Mouse (Mus musculus) limb, embryonic 11.5 days (tissue): ENCODE measurements around the gene Rdh11. TPM values are rescaled to one million over a fixed set of nuclear protein-coding genes. Genes with fewer than 3 reads are reported as not detected.
A peak's percentile ranks its signal among the peaks of the same experiment; 100 is the strongest.
"Not testable (repeated sequence)": the region's sequence is repeated elsewhere in the genome, so short reads cannot be mapped to it uniquely, and the experiment has no call there.

Experiments
- ATAC-seq: fragments of 200-750 bp; cut with Nextera tagmentation; 2 replicates; pipeline ENCODE4 v1.8.0; 2017; ENCODE audit warnings: low read depth; ENCODE audit not compliant: insufficient number of reproducible peaks, low FRiP score, low TSS enrichment
- DNase-seq: peaks from one replicate; pipeline ENCODE4 v3.0.0-alpha.2; 2015; ENCODE audit warnings: low spot score
- H3K27ac ChIP-seq: fragments of 300-500 bp; sonication (generic); replicated peaks from 2 replicates; pipeline ENCODE4 v1.5.1; 2014; ENCODE audit warnings: low read depth, mild to moderate bottlenecking, low read length
- H3K27me3 ChIP-seq: fragments of 300-500 bp; sonication (generic); 2 replicates; pipeline ENCODE4 v1.6.1; 2014; ENCODE audit warnings: mild to moderate bottlenecking, low read length, mixed read lengths; ENCODE audit not compliant: control insufficient read depth, insufficient read depth
- H3K36me3 ChIP-seq: fragments of 300-500 bp; sonication (generic); 2 replicates; pipeline ENCODE4 v1.6.1; 2014; ENCODE audit warnings: mild to moderate bottlenecking, low read length, moderate library complexity, mixed read lengths; ENCODE audit not compliant: control insufficient read depth, insufficient read depth
- H3K4me1 ChIP-seq: fragments of 300-500 bp; sonication (generic); 2 replicates; pipeline ENCODE4 v1.6.1; 2014; ENCODE audit warnings: low read length, mixed read lengths; ENCODE audit not compliant: control insufficient read depth, insufficient read depth
- H3K4me2 ChIP-seq: fragments of 300-500 bp; sonication (generic); 2 replicates; pipeline ENCODE4 v1.6.1; 2014; ENCODE audit warnings: low read depth, mild to moderate bottlenecking, moderate library complexity; ENCODE audit not compliant: severe bottlenecking
- H3K4me3 ChIP-seq: fragments of 300-500 bp; sonication (generic); 2 replicates; pipeline ENCODE4 v1.5.1; 2014; ENCODE audit warnings: low read depth, low read length
- H3K9ac ChIP-seq: fragments of 300-500 bp; sonication (generic); 2 replicates; pipeline ENCODE4 v1.6.1; 2014; ENCODE audit warnings: mild to moderate bottlenecking, low read length
- H3K9me3 ChIP-seq: fragments of 300-500 bp; sonication (generic); 2 replicates; pipeline ENCODE4 v1.6.1; 2016; ENCODE audit warnings: low read length; ENCODE audit not compliant: control insufficient read depth
- WGBS: fragments of 180-500 bp; shearing (Covaris S2); extraction: QIAGEN DNeasy Blood & Tissue Kit; methylation state at CpG from one replicate; pipeline ENCODE4 v1.1.7; 2014; 5-methylcytosine and 5-hydroxymethylcytosine counted together
- polyA plus RNA-seq: library from polyadenylated mRNA; unstranded; fragments of >200 nt; fragmentation: Nextera tagmentation; extraction: Ambion mirVana; gene quantifications from 2 replicates; pipeline ENCODE4 v1.2.1, GENCODE M21; 2014

Rdh11 gene
- polyA plus RNA-seq, 1 experiment from 2014 or later: 27.0 TPM

DNA sequence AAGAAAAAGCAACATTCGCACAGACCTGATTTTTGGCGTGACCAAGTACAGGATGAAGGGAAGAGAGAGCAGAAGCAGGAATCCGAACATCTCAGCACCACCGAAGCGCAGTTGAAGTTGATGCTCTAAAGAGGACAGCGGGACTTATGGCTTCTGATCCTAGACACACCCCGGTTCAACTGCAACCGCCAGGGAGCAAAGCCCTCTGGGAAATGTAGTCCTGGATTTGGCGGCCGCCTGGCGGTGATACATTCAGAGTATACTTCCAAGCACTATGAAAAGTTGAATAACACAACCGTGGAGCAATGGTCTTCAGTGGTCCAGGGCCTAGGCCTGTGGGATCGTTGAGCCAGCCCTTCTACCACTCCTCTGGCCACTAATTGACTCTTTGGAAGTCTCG is 392 bp downstream of the Rdh11 start:
- peak; percentile 89 for ATAC-seq
- Histone ChIP-seq H3K9me3 (no peaks in the 10 kb centered on the region), H3K36me3 (peaks cover 2% of the 10 kb centered on the region; the same call in 1 of the 2 replicates), H3K27me3 (no peaks in the 10 kb centered on the region), H3K4me1 (peaks cover 7% of the 10 kb centered on the region), H3K4me2 (peak overlapping the region; percentile 82), H3K27ac (no peak overlapping the region), H3K4me3 (peak overlapping the region; percentile 70), H3K9ac (peak overlapping the region; percentile 59)
- peak; percentile 88 for DNase-seq
- WGBS: 5% methylated on average over 14 of the region's 14 CpGs

DNA sequence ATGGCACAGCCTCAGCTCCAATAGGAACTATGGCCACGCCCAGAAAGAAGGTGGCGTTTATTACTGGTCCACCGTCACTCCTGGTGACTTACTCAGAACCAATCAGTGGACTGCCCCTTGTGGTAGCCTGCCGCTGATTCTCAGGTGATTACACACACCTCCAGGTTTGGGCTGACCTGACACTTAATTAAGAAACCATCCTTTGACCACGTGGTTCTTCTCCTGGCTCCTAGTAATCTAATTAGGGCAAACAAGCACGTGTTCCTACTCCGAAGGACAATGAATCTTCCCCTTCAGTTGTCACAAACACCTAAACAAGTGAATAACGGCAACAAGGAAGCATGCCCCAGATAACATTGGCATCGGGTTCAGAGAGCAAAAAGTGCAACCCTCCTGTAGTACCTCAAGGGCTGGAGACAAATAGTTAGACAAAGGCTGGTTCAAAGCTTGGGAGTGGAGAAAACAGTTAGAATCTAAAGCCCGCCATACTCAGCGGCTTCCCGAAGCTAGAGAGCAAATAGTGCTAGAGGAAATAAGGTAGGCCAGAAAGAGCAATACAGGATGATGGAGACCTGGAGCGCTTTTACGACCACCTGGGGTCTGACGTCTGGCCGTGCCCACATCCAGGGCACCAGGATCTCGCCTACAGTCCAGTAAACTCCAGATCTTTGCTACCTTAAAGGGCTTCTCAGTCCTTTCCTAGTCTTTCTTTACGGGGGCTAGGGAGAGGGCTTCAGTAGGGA is 991 bp downstream of the Rdh11 start:
- Histone ChIP-seq H3K4me2 (peak overlapping the region; percentile 82), H3K4me3 (peak overlapping the region; percentile 70), H3K9me3 (no peaks in the 10 kb centered on the region), H3K27me3 (no peaks in the 10 kb centered on the region), H3K27ac (no peak overlapping the region), H3K36me3 (peaks cover 2% of the 10 kb centered on the region; the same call in 1 of the 2 replicates), H3K4me1 (peaks cover 7% of the 10 kb centered on the region), H3K9ac (peak overlapping the region; percentile 59)
- ATAC-seq: peak; percentile 86
- WGBS: under 1% methylated on average over 18 of the region's 18 CpGs
- DNase-seq: peak; percentile 70

DNA sequence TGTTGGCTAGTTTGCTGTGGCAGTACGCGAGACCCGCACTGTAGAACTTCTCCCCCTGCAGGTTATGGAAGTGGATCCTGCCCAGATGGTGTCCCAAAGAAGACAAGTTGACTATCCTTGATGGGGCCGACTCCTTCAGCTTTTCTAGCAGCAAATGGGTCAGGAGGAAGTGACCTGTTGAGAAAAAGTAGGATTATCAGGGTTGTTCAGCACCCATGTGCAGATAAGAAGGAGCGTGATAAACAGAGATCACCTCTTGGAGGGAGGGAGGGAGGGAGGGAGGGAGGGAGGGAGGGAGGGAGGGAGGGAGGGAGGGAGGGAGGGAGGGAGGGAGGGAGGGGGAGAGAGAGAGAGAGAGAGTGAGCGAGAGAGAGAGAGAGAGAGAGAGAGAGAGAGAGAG is 6.9 kb downstream of the Rdh11 start:
- not testable (repeated sequence) for H3K4me3 ChIP-seq, DNase-seq, H3K4me1 ChIP-seq, H3K9me3 ChIP-seq, H3K9ac ChIP-seq, H3K4me2 ChIP-seq, H3K27ac ChIP-seq, ATAC-seq, H3K27me3 ChIP-seq
- WGBS: 93% methylated on average over 5 of the region's 6 CpGs
- H3K36me3 ChIP-seq: peaks cover 24% of the 10 kb centered on the region

DNA sequence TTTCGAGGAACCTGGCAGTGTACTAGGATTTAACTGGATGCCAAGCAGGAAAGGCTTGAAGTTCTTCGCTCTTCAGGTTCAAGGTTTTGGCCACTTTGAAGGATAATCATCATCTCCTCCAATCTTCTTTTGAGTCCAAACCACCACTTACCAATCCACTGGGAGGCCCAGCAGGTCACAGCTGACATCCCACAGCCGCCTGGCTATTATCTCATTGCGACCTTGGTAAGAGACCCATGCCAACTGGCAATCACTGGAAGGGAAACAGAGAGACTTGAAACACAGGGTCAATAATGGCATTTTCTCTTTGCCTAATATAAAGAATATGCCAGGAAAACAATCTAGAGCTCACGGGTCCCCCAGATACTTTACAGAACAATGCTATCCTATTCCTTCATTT is 16.1 kb downstream of the Rdh11 start:
- DNase-seq: no peak

DNA sequence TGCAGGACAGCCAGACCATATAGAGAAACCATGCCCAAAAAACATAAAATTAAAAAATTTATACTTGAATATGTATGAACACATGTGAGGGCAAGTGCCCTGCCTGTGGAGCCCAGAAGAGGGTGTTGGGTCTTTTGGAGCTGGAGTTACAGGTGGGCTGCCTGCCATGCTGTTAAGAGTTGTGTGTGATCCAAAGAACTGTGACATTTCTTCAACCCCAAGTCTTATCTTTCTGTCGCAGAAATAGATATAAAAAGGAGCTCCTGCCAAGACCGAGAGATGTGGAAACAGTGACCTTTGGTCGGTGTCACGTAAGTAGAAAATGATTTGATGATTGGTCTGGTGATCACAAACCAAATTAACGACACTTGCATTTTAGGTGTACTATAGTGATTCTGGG is 18.4 kb downstream of the Rdh11 start:
- Histone ChIP-seq H3K9ac (no peak overlapping the region), H3K9me3 (no peaks in the 10 kb centered on the region), H3K4me1 (peaks cover 5% of the 10 kb centered on the region), H3K36me3 (peaks cover 5% of the 10 kb centered on the region; the same call in 1 of the 2 replicates), H3K4me3 (no peak overlapping the region), H3K27me3 (no peaks in the 10 kb centered on the region), H3K27ac (no peak overlapping the region), H3K4me2 (no peak overlapping the region)
- ATAC-seq (no peak), DNase-seq (no peak)
- 88% methylated on average over 5 of the region's 5 CpGs for WGBS

More for the DNA sequence above, 16.1 kb downstream of the Rdh11 start:
- 94% methylated on average over 5 of the region's 5 CpGs for WGBS
- no peaks in the 10 kb centered on the region for H3K9me3 ChIP-seq
- no peaks in the 10 kb centered on the region for H3K27me3 ChIP-seq
- no peak for ATAC-seq
- H3K4me1 ChIP-seq: peaks cover 5% of the 10 kb centered on the region
- H3K27ac ChIP-seq: no peak overlapping the region
- peaks cover 7% of the 10 kb centered on the region; the same call in 1 of the 2 replicates for H3K36me3 ChIP-seq
- no peak overlapping the region for H3K4me3 ChIP-seq
- no peak overlapping the region for H3K4me2 ChIP-seq
- no peak overlapping the region for H3K9ac ChIP-seq

DNA sequence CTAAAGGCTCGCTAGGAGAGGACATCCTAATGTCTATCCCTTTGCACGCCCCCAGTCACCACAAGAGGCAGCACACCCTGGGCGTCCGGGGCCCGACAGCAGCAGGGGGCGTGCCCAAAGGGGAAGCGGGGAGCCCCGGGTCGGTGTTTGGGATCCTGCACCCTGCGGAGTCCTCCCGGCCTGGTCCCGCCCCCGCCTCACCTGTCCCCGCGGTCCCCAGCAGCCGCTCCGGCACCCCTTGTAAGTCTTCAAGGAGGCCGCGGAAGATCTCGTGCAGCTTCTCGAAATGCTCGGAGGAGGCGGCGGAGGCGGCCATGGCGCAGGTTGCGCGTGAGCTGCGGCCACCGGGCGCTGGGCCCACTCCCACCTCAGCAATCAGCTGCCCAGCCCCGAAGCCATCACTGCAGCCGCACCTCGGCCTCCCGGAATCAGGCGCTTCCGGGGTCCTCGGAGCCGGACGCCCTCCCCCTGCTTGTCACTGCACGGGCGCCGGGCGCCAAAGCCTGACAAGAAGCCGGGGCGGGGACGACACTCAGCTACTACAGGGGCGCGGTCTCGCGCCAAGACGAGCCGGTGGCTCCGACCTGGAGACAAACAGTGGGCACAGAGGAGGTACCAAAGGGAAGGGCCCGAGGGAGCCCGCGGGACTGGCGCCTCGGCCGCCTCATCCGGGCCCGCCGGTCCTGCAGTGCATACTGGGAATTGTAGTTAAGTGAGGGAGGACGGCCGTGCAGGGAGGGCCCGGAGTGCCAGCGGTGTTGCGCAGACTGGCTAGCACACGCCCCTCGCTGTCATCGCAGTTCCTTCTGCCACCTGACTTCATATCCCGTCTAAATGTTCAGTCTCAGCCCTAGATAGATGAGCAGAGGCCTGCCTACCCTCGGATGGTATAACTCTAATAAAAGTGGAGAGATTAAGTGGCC is 19.8 kb downstream of the Rdh11 start, which contains the start of gene Vti1b:
Gene Vti1b (minus strand): TSS at position 649 of the 923 bp plus-strand sequence.
- ATAC-seq (peak; percentile 96), DNase-seq (peak; percentile 89)
- no peaks in the 10 kb centered on the region for H3K9me3 ChIP-seq
- no peaks in the 10 kb centered on the region for H3K27me3 ChIP-seq
- H3K9ac ChIP-seq: peak within 1 kb of the TSS; percentile 88
- peaks cover 5% of the 10 kb centered on the region; the same call in 1 of the 2 replicates for H3K36me3 ChIP-seq
- H3K27ac ChIP-seq: peak within 1 kb of the TSS; percentile 85
- under 1% methylated on average over 69 of the region's 73 CpGs for WGBS
- H3K4me2 ChIP-seq: peak within 1 kb of the TSS; percentile 45
- peaks cover 5% of the 10 kb centered on the region for H3K4me1 ChIP-seq
- peak within 1 kb of the TSS; percentile 76 for H3K4me3 ChIP-seq

DNA sequence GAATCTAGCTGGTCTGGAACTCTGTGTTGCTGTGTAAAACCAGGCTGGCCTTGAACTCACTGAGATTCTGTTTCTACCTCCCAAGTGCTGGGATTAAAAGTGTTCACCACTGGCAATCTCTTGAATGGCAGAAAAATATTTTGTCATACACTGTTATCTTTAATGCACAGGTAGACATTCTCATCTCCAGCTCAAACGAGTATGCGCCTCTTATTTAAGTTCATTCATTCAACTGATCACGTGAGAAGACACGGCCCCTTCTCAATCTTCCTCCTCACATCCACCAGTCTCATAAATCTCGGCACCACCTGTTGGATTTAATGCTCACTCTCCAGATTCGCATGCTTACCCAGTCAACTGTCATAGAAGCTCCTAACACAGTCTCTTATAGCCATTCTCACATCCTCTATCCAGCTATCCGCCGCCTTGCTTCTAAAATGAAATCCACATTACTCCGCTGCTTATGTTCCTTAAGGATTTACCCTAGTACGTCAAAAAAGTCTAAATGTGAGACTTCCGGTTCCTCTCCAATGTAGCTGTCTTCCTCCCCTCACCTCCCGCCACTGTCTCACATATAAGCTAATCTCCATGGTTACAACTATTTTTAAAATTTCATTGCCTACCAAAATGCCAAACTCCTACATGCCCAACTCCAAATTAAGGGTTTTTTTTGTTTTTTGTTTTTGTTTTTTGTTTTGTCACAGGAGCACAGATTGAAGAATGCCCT is 20.7 kb downstream of the Rdh11 start:
- no peaks in the 10 kb centered on the region for H3K27me3 ChIP-seq
- ATAC-seq: no peak
- H3K4me1 ChIP-seq: peaks cover 5% of the 10 kb centered on the region
- peak overlapping the region; percentile 76 for H3K4me3 ChIP-seq
- 36% methylated on average over 12 of the region's 12 CpGs for WGBS
- no peak for DNase-seq
- no peak overlapping the region; the same call in 1 of the 2 replicates for H3K27ac ChIP-seq
- peak overlapping the region; percentile 88 for H3K9ac ChIP-seq
- H3K9me3 ChIP-seq: no peaks in the 10 kb centered on the region
- H3K4me2 ChIP-seq: peak overlapping the region; percentile 45
- peaks cover 5% of the 10 kb centered on the region; the same call in 1 of the 2 replicates for H3K36me3 ChIP-seq

DNA sequence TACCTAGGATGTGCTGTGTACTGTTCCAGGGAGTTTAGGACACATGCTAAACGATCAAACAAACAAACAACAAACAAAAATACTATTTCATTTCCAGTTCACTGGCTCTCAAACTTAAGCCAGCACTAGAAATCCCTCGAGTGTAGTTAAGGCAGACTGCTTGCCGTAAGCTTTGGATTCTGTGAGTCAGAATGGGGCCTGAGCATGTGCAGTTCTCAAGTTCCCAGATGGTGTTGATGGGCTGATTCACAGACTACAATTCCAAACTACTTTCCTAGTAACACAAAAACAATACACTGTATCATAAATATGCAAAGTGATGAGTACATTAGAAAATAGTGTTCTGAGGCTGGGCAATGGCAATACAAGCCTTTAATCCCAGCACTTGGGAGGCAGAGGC is 21.7 kb downstream of the Rdh11 start:
- Histone ChIP-seq H3K4me3 (no peak overlapping the region), H3K27me3 (no peaks in the 10 kb centered on the region), H3K4me2 (no peak overlapping the region), H3K36me3 (peaks cover 5% of the 10 kb centered on the region; the same call in 1 of the 2 replicates), H3K27ac (no peak overlapping the region), H3K4me1 (peaks cover 5% of the 10 kb centered on the region), H3K9ac (no peak overlapping the region), H3K9me3 (no peaks in the 10 kb centered on the region)
- no peak for DNase-seq
- 73% methylated on average over 3 of the region's 3 CpGs for WGBS
- ATAC-seq: no peak
